Mouse (Mus musculus): ENCODE results near the gene Rgs7.

Rgs7 gene

DNA sequence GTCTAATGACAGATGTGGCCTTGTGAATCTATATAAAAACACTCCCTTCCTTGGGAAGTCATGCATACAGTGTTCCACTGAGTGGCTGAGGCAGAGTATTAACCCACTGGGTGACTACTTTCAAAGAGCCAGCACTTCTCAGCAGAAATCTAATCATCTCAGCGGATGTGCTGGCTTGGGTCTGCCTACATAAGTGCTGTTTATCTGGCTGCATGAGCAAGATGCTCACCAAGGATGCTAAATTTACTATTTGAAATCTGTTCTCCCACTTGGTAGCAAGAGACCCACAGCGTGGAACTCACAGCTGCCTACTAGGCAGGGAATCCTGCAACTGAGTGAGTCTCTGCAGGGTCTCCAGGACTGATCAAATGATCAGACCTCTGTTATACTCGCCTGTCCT is 184.7 kb downstream of the Rgs7 start:
- in situ Hi-C loops (cut with MboI): no loop called here

DNA sequence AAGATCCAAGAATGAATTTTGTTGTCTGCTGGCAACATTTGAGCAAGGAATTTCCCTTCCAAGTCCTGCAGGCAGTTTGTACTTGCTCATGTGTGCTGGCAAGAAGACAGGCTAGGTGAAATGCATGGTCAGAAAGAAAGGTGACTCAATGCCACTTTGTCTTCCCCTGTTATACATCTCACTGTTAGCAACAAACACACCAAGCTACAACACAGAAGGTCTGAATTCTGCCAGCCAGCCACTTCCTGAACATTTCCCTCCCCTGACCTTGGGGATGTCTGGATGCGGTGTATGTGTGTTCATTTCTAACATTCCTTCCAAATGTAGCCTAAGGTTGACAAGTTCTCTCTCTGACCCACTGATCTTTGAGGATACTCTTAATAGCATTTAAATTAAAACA is 191.4 kb downstream of the Rgs7 start:
- in situ Hi-C loops (cut with MboI): no loop called here

DNA sequence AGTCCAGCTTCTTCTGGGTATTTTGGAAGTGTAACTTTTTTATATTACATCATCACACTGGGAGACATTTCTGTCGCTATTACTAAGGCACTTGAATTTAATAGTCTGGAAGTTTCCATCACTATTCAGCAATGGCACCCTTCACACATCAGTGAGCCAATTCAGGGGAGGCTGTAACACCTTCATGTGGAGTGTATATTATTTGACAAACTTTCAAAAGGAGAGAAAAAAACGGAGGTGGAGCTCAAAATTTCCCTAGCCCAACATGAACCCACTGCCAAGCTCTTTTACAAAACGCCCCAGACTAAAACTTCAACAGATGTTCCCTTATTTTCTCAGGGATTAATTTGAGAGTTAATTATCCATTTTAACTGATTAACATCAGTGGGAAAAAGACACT is 191.9 kb downstream of the Rgs7 start:
- in situ Hi-C loops (cut with MboI): no loop called here

DNA sequence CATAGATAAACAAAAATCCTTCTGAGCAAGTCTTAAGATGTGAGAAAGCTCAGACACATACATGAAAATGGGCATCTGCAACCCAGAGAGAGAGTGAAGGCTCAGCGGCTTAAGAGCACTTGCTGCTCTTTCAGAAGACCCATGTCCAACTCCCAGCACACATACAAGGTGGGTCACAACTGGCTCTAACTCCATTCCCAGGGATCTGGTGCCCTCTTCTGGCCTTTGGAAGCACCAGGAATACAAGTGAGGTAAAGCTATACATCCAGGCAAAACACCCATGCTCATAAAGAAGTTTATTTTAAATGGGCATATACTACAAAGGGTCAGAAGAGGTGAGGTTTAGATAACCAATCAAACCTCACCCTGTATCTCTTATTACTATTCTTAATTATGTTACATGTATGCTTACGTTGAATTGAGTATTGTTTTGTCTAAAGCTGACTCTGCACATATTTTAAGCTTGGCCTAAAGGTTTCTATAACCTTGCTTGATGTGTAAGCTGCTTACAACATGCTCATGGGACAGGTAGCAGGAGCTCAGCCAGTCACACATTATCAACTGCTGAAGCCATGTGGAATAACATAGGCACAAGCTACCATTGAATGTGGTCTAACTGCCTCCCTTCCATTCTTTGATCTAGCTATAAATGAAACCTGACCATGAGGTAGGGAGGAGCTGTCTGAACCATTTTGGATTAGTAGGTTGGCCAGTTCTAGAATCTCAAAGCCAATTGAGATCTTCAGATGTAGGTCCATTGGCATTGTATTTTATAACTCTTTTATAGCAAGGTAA is 192.5 kb downstream of the Rgs7 start:
- in situ Hi-C loops (cut with MboI): no loop called here

DNA sequence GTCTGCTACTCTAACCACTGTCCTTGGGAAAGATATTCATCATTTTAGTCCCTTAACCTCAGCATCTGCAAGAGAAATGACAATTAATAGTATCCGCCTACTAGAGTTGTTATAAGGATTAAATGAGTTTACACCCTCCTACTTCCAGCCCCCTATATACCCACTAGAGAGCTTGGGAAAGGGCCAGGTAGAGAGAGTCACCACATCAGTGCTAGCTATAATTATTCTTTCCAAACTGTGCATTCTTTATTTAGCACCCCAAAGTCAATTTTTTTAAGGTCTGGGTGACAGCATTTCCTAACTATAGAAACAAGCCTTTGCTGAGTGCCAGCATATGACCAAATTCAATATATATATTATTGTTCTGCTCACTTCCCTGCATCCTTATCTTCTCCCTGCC is 195.4 kb downstream of the Rgs7 start:
- in situ Hi-C loops (cut with MboI): no loop called here

DNA sequence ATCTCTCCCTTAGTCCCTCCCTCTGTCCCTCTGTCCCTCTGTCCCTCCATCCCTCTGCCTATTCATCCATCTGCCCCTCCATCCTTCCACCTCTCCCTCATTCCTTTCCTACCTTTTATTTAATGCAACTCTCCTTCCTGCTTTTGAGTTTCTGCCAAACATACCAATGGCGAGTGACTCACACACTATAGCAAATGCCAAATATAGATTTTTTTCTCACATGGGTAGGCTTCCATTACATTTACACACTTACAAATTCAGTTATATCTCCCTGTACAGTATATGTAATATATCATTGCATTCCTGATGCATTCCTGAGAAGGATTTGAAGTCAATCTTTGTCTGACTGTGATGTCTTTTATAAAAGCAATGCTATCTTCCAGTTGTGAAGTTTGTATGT is 202.2 kb downstream of the Rgs7 start:
- in situ Hi-C loops (cut with MboI): no loop called here

DNA sequence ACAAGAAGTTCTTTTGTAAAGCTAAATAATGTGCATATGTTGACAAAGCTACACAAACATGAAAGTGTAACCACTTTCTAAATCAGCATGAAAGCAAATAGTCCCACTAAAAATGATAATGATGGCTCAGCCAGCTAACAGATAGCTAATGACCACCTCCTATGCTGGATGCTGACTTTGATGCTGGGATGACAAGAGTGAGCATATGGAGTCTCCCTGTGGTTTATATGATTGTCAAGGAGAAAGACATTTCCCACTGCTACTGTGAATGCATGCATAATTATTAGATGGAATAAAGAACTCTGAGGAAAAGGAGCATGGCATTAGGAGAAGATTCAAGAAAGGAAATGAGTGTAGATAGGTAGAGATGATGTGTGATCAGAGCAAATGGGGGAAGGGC is 230.0 kb downstream of the Rgs7 start:
- in situ Hi-C loops (cut with MboI): no loop called here

DNA sequence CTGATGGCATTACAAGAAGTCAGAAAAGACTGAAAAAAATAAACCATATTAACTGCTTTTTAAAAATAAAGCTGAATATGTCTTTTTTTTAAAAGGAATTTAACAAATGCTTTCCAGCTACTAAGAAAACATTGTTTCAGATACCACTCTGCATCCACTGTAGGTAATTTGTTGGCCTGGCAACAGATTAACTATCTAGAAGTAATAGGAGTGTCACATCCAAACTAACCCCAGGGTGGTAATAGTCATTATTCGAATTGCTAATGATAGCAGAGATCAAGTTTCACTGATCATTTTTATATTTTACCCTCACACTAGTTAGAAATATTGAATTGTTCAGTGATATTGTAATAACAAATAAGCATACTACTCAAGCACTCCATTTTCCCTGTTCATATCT is 232.9 kb downstream of the Rgs7 start:
- in situ Hi-C loops (cut with MboI): no loop called here

DNA sequence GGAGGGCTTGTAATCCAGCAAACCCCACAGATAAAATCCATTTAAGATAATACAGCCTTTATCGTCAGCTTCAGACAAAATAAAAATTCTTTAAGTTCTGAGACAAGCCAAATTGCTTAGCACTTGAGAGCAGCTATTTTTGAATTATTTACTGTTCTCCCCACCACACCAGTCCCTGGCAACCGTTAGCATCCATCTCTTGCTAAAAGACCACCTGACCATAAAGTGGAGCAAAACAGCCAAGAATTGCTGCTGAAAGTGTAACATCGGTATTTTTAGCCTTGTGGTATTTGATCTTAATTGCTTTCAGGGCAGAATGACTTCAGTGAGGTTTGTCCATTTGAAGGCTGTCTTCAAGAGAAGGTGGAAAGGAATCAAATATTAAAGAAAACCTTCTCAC is 237.1 kb downstream of the Rgs7 start:
- in situ Hi-C loops (cut with MboI): no loop called here

DNA sequence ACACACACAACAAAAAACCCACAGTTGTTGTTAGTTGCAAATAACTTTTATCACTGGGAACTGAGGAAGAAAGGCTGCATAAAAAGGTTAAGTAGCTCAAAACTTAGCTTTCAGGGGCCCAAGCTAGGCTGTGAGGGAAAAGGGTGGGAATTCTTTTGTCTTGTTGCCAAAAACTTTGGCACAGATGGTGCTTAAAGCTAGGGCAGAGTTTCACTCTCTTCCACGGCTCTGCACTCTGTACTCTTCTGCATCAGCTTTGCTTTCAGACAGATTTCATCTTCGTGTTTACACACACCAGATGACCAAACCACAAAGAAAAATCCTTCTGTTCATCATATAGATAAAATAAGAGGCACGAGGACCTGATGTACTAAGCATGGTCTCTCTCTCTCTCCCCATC is 237.6 kb downstream of the Rgs7 start:
- in situ Hi-C loops (cut with MboI): no loop called here

DNA sequence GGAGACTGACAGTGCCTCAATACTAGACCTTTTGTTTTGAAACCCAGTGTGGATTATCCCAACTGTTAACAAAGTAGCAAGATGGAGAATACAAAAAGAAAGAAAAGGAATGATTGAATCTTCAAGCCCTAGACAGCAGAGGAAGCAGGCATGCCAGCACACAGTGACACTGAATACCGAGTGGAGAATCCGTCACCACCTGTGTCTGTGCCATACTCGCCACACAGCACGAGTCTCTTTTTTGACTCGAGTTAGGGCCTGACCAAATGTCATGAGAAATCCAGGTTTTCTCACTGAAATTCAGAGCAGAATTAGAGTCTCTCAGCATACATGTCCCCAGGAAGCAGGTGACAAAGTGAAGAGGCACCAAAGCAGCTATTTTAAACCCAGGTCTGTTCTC is 250.2 kb downstream of the Rgs7 start:
- in situ Hi-C loops (cut with MboI): no loop called here

DNA sequence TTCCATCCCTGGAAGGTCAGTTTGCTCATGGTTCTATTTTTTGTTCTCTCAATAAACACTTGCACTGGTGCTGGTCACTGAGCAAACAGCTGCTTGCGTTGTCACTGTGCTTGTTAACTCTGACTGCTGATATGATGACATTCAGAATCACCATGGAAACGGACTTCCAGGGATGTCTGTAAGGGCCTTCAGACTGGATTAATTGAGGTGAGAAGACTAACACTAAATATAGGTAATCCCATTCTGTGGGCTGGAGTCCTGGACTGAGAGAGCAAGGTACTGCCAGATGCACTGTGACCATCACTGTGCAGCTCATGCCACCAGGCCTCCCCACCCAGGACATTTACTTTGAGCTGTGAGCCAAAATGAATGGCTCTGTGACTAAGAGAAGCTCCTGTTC is 252.2 kb downstream of the Rgs7 start:
- in situ Hi-C loops (cut with MboI): no loop called here

DNA sequence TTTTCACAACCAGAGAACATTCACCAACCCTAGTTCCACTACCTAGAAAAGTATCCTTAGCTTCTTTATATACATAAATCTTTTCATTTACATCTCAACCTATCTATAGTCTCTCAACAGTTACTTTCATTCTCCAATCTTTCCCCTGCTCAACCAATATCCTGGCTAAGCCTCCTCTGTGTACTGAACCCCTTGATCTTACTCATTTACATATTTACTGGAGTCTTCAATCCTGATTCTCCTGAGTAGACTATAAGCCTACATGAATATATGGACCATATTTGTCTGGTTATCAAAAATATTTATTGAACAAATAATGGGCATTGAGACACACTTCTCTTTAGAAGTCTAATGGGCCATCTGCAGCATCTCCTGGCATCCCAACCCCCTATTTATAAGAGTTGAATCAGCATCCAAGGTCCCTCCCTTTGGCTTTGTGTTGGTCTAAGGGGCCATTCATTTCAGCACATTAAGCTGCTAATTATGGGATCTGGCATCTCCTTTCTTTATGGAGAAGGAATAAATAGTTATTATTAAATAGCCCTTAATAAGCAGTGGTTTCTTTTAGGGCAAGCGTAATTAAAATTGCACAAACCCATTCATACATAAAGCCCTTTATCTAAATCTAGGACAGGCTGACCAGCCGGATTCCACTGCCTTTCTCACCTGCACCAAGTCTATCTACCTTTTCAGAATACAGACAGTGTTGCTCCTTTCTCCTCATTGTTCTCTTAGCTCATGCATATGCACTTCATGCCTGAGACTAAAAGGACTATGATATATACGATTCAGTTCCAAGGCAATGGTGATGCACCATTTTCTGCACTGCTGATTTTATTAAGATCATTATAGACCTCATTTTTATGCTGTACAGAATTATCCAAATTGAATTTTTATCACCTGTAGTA is 270.5 kb downstream of the Rgs7 start:
- in situ Hi-C loops (cut with MboI): no loop called here

DNA sequence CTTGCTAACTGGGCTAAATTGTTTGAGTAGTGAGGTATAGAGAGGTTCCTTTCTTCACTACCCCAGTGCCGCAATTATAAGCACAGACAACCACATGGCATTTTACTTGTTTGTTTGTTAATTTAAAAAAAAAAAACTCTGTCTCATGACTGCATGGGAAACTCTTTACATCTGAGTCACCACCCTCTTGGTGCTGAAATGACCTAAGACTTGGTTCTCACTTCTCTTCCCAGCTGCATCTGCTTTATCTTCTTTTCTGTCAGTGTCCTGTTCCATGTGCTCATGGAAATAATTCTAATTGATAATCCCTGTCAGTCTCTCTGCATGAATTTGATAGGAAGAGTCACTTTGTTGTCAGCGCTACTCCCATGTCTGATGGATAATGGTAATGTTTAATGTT is 272.7 kb downstream of the Rgs7 start:
- in situ Hi-C loops (cut with MboI): no loop called here

DNA sequence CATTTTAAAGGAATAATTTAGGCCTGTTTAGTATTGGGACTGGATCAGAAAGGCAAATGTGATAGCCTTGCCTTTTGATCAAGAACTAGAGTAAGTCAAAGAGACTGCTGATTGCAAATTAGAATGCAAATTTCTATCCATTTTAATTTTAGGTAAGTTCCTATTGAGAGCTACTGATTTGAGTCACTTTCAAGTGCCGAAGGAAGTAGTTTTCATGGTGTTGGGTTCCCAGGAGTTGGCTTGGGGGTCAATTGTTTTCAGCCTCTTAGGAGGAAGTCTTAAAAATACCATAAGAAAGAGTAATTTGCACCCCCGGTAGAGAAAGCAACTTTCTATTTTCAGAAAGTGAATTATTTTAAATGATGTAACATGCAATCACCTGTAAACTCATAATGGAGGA is 285.3 kb downstream of the Rgs7 start:
- in situ Hi-C loops (cut with MboI): no loop called here

DNA sequence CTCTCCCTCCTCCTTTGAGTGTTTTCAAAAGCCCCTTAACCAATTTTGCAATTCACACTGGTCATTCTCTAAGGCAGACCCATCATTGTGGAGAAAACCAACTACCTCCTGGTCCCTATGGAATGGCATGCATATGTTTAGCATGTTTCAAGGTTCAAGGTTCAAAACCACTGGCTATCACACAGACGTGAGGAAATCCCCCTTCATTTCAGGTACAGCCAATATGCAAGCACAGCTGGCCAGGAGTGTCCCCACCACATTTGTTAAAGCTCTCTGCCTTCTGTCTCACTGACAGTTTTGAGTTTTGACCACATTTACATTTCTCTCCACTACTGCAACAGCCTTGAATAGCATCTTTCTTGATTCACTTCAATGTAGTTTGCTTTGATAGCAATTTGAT is 286.7 kb downstream of the Rgs7 start:
- in situ Hi-C loops (cut with MboI): no loop called here

DNA sequence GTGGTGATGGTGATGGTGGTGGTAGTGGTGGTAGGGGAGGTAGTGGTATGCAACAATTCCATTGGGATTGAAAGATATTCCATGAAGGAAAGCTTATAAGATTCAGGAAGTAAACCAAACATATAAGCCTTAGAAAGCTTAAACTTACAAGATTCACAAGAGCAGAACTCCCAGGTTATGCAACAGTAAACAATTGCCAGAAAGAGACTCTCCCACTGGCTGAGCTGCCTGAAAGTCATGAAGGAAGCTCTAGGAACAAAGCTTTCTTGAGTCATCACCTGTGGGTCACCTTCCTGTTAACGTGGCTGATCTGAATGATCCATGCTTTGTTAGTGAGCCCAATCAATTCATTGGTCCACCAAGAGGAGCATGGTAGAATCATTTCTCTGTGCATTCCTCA is 288.8 kb downstream of the Rgs7 start:
- in situ Hi-C loops (cut with MboI): no loop called here

DNA sequence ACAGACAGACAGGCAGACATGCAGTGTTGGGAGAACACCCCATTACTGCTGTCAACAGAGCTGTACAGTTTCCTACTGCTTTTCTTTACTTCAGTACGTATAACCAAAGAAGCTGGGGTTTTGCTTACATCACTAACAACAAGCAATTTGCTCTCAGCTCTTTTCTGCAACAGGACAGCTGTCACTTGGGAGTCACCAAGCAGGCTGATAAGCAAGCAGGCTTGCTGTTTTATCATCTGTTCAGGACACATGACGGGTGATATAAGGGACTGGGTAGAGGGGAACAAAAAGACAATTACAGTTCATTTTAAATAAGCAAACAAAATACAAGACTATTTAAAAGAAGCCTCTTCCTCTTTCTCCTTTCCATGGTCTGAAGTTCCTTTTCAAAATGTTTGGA is 289.4 kb downstream of the Rgs7 start:
- in situ Hi-C loops (cut with MboI): no loop called here

DNA sequence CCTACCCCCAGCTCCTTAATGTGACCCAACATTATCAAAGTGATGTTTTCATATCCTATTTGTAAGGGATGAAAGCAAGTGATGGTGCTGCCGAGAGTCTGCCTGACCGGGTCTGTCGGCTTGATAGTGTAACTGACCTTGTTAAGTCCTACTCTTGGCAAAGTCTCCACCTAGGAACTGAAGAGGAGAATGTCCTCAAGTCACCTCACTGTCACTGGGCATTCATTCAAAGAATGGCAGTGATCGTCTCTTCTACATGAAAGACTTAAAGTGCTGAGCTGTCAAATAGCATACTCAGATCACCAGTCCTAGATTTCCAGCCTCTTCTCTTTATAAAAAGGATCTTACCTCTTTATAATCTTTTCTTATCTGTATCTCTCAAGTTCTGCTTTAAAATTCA is 293.4 kb downstream of the Rgs7 start:
- in situ Hi-C loops (cut with MboI): no loop called here

DNA sequence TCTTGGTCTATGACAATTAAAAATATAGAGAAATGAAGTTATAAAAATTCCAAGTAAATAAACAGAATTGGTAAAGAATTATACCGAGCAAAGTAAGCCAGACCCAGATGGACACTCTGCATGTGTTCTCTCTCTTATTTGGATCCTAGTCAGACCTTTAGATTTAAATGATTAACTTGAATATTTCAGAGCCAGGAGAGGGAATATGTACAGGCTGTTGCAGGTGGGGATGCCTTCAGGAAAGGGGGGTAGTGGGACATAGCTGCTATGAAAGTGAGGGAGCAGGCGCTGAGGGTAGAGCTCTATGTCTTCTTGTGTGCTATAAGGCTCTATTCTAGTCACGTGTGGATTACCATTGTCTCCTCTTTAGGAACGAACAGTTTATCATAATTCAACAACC is 296.5 kb downstream of the Rgs7 start:
- in situ Hi-C loops (cut with MboI): no loop called here

DNA sequence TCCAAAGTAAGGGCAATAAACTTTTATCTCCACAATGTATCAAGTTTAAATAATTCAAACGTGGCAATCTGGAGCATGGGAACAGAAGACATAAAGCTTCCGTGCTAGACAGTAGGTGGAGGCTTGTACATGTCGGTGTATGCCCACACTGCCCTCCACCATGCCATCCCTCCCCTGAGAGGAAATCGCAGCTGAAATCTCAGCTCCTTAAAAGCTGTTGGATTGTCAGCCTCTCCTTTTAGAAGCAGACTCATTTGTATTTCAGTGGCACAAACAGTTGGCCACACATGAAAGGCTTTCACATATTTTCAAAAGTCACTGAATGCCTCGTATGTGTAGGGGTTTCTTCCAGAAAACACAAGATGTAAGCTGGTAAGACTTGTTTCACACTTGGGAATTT is 304.1 kb downstream of the Rgs7 start:
- in situ Hi-C loops (cut with MboI): no loop called here

DNA sequence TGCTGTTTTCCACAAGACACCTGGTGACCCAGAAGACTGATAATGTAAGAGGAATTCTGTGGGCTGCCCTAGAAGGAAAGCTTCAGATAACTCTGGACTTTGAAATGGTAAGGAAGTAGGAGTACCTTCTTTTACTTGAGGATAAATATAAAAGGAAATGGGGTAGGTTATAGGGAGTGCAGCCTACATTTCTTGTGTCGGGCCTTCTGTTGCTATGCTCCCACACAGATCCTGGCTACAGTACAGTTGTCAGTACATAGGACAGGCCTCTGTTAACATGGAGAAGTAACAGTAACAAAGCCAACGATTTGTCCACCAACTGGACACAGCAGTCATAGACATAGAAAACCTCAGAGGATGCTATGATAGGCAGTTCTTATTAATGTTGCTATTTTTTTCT is 307.1 kb downstream of the Rgs7 start:
- in situ Hi-C loops (cut with MboI): no loop called here

DNA sequence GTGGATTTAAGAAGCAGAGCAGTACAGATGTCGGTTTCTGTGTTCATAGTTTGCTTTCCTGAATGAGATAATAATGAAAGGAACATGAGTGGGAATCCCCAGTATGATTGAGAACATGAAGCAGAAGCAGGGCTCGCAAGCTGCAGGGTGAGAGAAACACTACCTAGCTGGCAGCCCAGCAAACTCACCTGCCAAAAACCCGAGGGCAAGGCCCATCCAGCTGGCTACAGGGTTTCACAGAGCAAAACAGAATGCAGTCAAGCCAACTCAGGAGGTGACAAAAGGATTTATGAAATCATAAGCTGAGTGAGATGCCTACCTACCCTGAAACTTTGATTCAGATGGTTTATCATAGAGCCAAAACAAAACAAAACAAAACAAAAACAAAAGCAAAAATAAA is 307.6 kb downstream of the Rgs7 start:
- in situ Hi-C loops (cut with MboI): no loop called here
